Mouse (Mus musculus) liver, adult 2 months (tissue): Measurements from ENCODE around the gene Fkbpl. TPM values are rescaled to one million over a fixed set of nuclear protein-coding genes. Genes with fewer than 3 reads are reported as not detected.

Source experiments
- DNase-seq: peaks from one replicate; pipeline ENCODE4 v3.0.0-alpha.2; 2011; ENCODE audit warnings: low read depth, low spot score; ENCODE audit errors: extremely low read depth
- H3K27ac ChIP-seq: fragments of 200-500 bp; replicated peaks from 2 replicates; pipeline ENCODE4 v1.5.1; 2012; ENCODE audit warnings: low read depth, mild to moderate bottlenecking, control low read depth, inconsistent platforms, low read length; ENCODE audit not compliant: insufficient read depth
- H3K27me3 ChIP-seq: fragments of 200-500 bp; 2 replicates; pipeline ENCODE4 v1.6.1; 2012; ENCODE audit warnings: mild to moderate bottlenecking, moderate library complexity, low read length, inconsistent platforms; ENCODE audit not compliant: control insufficient read depth, insufficient read depth
- H3K36me3 ChIP-seq: fragments of 200-500 bp; 2 replicates; pipeline ENCODE4 v1.6.1; 2012; ENCODE audit warnings: low read length, inconsistent platforms; ENCODE audit not compliant: control insufficient read depth, insufficient read depth
- H3K4me1 ChIP-seq: fragments of 200-500 bp; 2 replicates; pipeline ENCODE4 v1.6.1; 2011; ENCODE audit warnings: low read length; ENCODE audit not compliant: control insufficient read depth, insufficient read depth
- H3K4me3 ChIP-seq: fragments of 200-500 bp; 2 replicates; pipeline ENCODE4 v1.5.1; 2011; ENCODE audit warnings: low read depth, mild to moderate bottlenecking, control low read depth, low read length, moderate library complexity; ENCODE audit not compliant: insufficient read depth
- H3K79me2 ChIP-seq: fragments of 200-500 bp; 2 replicates; pipeline ENCODE4 v1.6.1; 2012; ENCODE audit warnings: inconsistent platforms, mild to moderate bottlenecking, low read length, moderate library complexity; ENCODE audit not compliant: control insufficient read depth, insufficient read depth
- H3K9ac ChIP-seq: fragments of 200-500 bp; 2 replicates; pipeline ENCODE4 v1.6.1; 2012; ENCODE audit warnings: low read depth, mild to moderate bottlenecking, control low read depth, inconsistent platforms, low read length
- CTCF ChIP-seq: fragments of 200-500 bp; IDR thresholded peaks from 2 replicates; pipeline ENCODE4 v1.5.1; 2011; ENCODE audit warnings: low read depth, low read length, control low read depth
- POLR2A ChIP-seq: fragments of 200-500 bp; IDR thresholded peaks from 2 replicates; pipeline ENCODE4 v1.6.1; 2011; ENCODE audit warnings: low read length, control low read depth; ENCODE audit not compliant: insufficient read depth; ENCODE audit errors: extremely low read depth
- WGBS: fragments of 180-500 bp; shearing (Covaris S2); methylation state at CpG from one replicate; pipeline ENCODE4 v1.1.7; 2018; 5-methylcytosine and 5-hydroxymethylcytosine counted together
- polyA plus RNA-seq: library from polyadenylated mRNA; depleted of rRNA; stranded (reverse); fragments of >200 nt; gene quantifications from 2 replicates; pipeline ENCODE4 v1.2.3, GENCODE M21; 2012
- total RNA-seq: library from RNA; depleted of rRNA; stranded (reverse); fragments of >200 nt; gene quantifications from 2 replicates; pipeline ENCODE4 v1.2.3, GENCODE M21; 2014

Gene Fkbpl
- total and polyA plus RNA-seq, 2 experiments = 3.0 to 5.3 TPM

DNA sequence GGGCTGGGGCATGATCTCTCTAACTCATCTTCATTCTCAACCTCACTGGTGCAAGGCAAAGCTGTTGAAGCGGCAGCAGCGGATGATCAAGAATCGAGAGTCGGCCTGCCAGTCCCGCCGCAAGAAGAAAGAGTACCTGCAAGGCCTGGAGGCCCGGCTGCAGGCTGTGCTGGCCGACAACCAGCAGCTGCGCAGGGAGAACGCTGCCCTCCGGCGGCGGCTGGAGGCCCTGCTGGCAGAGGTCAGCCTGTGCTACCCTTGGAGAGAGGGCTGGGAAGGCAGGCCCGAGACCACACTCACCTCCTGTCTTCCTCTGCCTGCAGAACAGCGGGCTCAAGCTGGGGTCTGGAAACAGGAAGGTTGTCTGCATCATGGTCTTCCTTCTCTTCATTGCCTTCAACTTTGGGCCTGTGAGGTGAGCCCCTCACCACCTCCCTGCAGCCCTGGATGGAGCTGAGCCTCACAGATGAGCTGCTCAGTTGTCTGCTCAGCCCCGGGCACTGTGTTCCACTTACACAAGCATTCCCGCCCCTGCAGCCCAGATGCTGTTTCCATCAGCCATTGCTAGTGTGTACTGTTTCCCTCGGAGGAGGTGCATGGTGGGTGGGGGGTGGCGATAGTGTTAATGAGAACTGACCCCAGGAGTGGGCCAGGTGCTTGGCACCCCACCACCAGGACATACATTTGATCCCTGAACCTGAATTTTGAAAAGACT lies 7.1 kb downstream of the Fkbpl start:
- TF ChIP-seq CTCF (peak; percentile 66), POLR2A (no peak)
- H3K27me3 ChIP-seq = no peaks in the 10 kb centered on the region
- peaks cover 6% of the 10 kb centered on the region; the same call in 1 of the 2 replicates for H3K4me1 ChIP-seq
- no peak overlapping the region for H3K9ac ChIP-seq
- H3K4me3 ChIP-seq = no peak overlapping the region
- no peak overlapping the region for H3K27ac ChIP-seq
- no peaks in the 10 kb centered on the region for H3K79me2 ChIP-seq
- DNase-seq = no peak
- 62% methylated on average over 19 of the region's 19 CpGs for WGBS
- H3K36me3 ChIP-seq = peaks cover 3% of the 10 kb centered on the region; the same call in 1 of the 2 replicates

DNA sequence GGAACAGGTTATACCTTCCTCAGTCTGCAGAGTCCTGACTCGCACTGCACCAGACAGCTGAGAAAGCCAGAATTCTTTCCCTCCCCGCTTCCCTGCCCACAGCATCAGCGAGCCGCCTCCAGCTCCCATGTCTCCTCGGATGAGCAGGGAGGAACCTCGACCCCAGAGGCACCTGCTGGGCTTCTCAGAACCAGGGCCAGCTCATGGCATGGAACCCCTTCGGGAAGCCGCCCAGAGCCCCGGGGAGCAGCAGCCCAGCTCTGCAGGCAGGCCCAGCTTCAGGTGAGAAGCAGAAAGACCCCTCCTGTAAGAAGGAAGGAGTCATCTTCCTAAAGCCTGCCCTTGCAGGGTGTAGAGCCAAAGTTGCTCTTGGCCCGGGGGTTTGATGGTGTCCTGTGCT lies 8.0 kb downstream of the Fkbpl start:
- peaks cover 3% of the 10 kb centered on the region; the same call in 1 of the 2 replicates for H3K36me3 ChIP-seq
- H3K27ac ChIP-seq = no peak overlapping the region
- no peak overlapping the region for H3K4me3 ChIP-seq
- no peaks in the 10 kb centered on the region for H3K27me3 ChIP-seq
- TF ChIP-seq CTCF (no peak), POLR2A (no peak)
- no peak overlapping the region for H3K9ac ChIP-seq
- 93% methylated on average over 10 of the region's 10 CpGs for WGBS
- H3K4me1 ChIP-seq = peaks cover 8% of the 10 kb centered on the region; the same call in 1 of the 2 replicates
- no peaks in the 10 kb centered on the region for H3K79me2 ChIP-seq
- DNase-seq = no peak

DNA sequence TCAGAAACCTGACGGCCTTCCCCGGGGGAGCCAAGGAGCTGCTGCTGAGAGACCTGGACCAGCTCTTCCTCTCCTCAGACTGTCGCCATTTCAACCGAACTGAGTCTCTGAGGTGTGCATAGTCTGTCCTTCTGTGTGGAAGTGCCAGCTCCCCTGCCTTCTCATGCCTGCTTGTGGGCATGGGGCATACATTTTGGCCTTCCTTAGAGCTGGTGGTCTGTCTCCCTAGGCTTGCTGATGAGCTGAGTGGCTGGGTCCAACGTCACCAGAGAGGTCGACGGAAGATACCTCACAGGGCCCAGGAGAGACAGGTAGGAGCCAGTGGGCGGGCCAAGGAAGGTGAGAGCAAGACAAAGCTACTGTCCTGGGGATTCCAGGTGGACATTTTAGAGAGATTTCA lies 8.4 kb downstream of the Fkbpl start:
- TF ChIP-seq CTCF (no peak), POLR2A (no peak)
- Histone ChIP-seq H3K36me3 (peaks cover 3% of the 10 kb centered on the region; the same call in 1 of the 2 replicates), H3K4me3 (no peak overlapping the region), H3K27me3 (no peaks in the 10 kb centered on the region), H3K27ac (no peak overlapping the region), H3K79me2 (no peaks in the 10 kb centered on the region), H3K4me1 (peaks cover 5% of the 10 kb centered on the region; the same call in 1 of the 2 replicates), H3K9ac (no peak overlapping the region)
- DNase-seq = no peak
- WGBS = 93% methylated on average over 8 of the region's 8 CpGs

DNA sequence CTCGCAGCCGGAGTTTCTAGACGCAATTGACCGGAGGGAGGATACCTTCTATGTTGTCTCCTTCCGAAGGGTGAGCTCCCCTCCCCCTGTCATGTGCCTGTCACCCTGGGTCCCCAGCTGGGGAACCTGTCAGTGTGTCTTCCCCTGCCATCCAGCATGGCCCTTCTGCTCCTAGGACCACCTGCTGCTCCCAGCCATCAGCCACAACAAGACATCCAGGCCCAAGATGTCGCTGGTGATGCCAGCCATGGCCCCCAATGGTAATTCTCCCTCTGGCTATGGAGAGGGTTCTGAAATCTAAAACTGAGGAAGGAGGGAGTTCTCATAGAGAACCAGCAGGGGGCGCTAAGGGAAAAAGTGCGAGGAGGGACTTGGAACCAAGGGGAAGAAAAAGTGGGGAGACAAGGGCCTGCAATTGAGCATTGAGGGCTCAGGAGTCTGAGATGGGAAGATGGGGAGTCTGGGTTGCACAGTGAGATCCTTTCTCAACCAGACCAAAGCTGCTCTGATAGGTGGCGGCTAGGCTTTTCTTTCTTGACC lies 9.3 kb downstream of the Fkbpl start:
- no peak for DNase-seq
- H3K27me3 ChIP-seq = no peaks in the 10 kb centered on the region

DNA sequence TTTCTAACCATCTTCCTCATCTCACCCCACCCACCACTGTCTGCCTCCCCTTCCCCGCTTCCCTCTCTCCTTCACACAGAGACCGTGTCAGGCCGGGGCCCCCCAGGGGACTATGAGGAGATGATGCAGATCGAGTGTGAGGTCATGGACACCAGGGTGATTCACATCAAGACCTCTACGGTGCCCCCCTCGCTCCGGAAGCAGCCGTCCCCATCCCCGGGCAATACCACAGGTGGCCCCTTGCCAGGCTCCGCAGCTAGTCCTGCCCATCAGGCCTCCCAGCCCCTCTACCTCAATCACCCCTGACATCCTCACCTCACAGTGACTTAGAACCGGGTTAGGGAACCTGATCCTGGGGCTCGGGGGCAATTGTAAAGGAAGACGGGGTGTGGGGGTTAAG lies 9.8 kb downstream of the Fkbpl start:
- H3K27ac ChIP-seq = no peak overlapping the region
- H3K9ac ChIP-seq = no peak overlapping the region
- 90% methylated on average over 13 of the region's 13 CpGs for WGBS
- no peak overlapping the region for H3K4me3 ChIP-seq
- H3K36me3 ChIP-seq = peaks cover 3% of the 10 kb centered on the region; the same call in 1 of the 2 replicates
- peaks cover 3% of the 10 kb centered on the region; the same call in 1 of the 2 replicates for H3K4me1 ChIP-seq
- H3K27me3 ChIP-seq = no peaks in the 10 kb centered on the region
- H3K79me2 ChIP-seq = no peaks in the 10 kb centered on the region
- DNase-seq = no peak
- TF ChIP-seq POLR2A = no peak
- no peak for TF ChIP-seq CTCF

More for the DNA sequence above, 9.3 kb downstream of the Fkbpl start:
- peaks cover 3% of the 10 kb centered on the region; the same call in 1 of the 2 replicates for H3K36me3 ChIP-seq
- TF ChIP-seq POLR2A (no peak), CTCF (peak; percentile 39; the same call in 1 of the 2 replicates)
- no peaks in the 10 kb centered on the region for H3K79me2 ChIP-seq
- no peak overlapping the region for H3K4me3 ChIP-seq
- H3K9ac ChIP-seq = no peak overlapping the region
- no peak overlapping the region for H3K27ac ChIP-seq
- H3K4me1 ChIP-seq = peaks cover 3% of the 10 kb centered on the region; the same call in 1 of the 2 replicates
- WGBS = 75% methylated on average over 9 of the region's 9 CpGs

DNA sequence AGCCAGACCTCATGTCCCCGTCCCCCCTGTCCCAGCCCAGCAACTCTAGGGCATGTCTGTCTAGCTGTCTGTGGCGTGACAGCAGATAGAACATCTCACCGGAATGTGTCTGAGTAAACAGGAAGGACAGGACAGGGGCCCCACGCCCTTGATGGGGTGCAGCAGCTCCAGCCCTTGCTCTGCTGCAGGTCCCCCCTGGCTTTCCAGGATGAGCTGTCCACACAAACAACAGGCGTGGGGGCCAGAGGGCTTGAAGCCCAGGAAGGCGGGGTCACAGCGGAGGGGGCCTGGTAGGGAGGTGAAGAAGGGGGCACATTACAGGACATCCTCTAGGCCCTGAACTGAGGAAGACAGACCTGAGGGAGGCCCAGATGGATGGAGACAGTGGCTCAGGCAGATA lies 10.6 kb downstream of the Fkbpl start:
- TF ChIP-seq POLR2A = no peak
- no peak for TF ChIP-seq CTCF
- no peak for DNase-seq
- Histone ChIP-seq H3K4me1 (peaks cover 3% of the 10 kb centered on the region; the same call in 1 of the 2 replicates), H3K27ac (no peak overlapping the region; the same call in 1 of the 2 replicates), H3K79me2 (no peaks in the 10 kb centered on the region), H3K27me3 (no peaks in the 10 kb centered on the region), H3K4me3 (no peak overlapping the region), H3K9ac (no peak overlapping the region), H3K36me3 (peaks cover 3% of the 10 kb centered on the region; the same call in 1 of the 2 replicates)
- 76% methylated on average over 7 of the region's 7 CpGs for WGBS
